Mouse (Mus musculus): ENCODE measurements at regions not wholly inside any gene's neighbourhood (a gene's known extent, or its start where the extent isn't known, plus 50 kb on each side); places are given as distances from the start of the nearest gene placed in this dataset.

GRCm38 (mm10) chr6:126398641-126399040 lies 136.6 kb downstream of the Kcna5 start:
- H3K4me3 ChIP-seq, result no peak overlapping the region
- no peaks in the 10 kb centered on the region for H3K36me3 ChIP-seq
- no peaks in the 10 kb centered on the region for H3K9me3 ChIP-seq
- no peaks in the 10 kb centered on the region; the same call in 1 of the 2 replicates for H3K4me1 ChIP-seq
- no peak overlapping the region for H3K27ac ChIP-seq
- 38% methylated on average over 2 of the region's 2 CpGs for WGBS
- H3K27me3 ChIP-seq (replicated peaks), result no peaks in the 10 kb centered on the region
- ATAC-seq (ENCODE audit: low FRiP score, low read depth), result no peak
- no peak overlapping the region for H3K4me2 ChIP-seq (replicated peaks)
- H3K9ac ChIP-seq, result no peak overlapping the region

GRCm38 (mm10) chr6:126395015-126395414 lies 140.2 kb downstream of the Kcna5 start:
- ATAC-seq (ENCODE audit: low FRiP score, low read depth), result no peak
- H3K27ac ChIP-seq, result no peak overlapping the region
- H3K9ac ChIP-seq, result no peak overlapping the region
- H3K4me1 ChIP-seq, result no peaks in the 10 kb centered on the region; the same call in 1 of the 2 replicates
- 79% methylated on average over 3 of the region's 3 CpGs for WGBS
- H3K36me3 ChIP-seq, result no peaks in the 10 kb centered on the region
- H3K4me2 ChIP-seq (replicated peaks), result no peak overlapping the region
- H3K4me3 ChIP-seq, result no peak overlapping the region
- H3K9me3 ChIP-seq, result no peaks in the 10 kb centered on the region
- H3K27me3 ChIP-seq (replicated peaks), result no peaks in the 10 kb centered on the region

DNA sequence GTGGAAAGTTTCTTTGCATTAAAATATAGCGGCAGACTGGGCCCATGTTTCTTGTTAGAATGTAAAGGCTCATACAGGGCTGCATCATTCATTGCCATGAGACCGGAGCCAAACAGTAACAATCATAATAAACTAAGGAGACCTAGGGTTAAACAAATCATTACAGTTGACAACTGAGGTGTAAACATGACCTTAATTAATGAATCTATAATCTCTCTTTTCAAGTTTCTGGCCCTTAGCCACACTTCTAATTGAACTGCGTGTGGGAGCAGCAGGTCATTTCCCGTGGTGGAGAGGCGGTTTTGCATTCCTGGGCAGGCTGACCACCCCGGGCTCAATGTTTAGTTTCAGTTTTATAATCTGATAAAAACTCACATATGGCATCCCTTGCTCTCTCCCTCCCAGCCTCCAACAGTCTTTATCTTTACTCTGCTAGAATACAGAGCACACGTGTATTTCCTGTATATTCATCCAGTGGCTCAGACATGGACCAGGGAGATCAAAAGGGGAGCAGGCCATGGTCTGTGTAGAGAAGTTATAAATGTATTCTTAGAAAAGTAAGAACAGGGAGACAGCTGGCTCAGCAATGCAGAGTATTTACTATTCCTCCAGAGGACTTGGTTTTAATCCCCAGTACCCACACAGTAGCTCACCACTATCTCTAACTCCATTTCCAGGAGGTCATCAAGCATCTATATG lies 141.0 kb downstream of the Kcna5 start:
- Histone ChIP-seq H3K9ac (no peak overlapping the region), H3K36me3 (no peaks in the 10 kb centered on the region), H3K4me3 (no peak overlapping the region), H3K27me3 (replicated peaks) (no peaks in the 10 kb centered on the region), H3K4me1 (no peaks in the 10 kb centered on the region; the same call in 1 of the 2 replicates), H3K4me2 (replicated peaks) (no peak overlapping the region), H3K9me3 (no peaks in the 10 kb centered on the region), H3K27ac (no peak overlapping the region)
- no peak for ATAC-seq (ENCODE audit: low FRiP score, low read depth)
- 78% methylated on average over 7 of the region's 7 CpGs for WGBS

DNA sequence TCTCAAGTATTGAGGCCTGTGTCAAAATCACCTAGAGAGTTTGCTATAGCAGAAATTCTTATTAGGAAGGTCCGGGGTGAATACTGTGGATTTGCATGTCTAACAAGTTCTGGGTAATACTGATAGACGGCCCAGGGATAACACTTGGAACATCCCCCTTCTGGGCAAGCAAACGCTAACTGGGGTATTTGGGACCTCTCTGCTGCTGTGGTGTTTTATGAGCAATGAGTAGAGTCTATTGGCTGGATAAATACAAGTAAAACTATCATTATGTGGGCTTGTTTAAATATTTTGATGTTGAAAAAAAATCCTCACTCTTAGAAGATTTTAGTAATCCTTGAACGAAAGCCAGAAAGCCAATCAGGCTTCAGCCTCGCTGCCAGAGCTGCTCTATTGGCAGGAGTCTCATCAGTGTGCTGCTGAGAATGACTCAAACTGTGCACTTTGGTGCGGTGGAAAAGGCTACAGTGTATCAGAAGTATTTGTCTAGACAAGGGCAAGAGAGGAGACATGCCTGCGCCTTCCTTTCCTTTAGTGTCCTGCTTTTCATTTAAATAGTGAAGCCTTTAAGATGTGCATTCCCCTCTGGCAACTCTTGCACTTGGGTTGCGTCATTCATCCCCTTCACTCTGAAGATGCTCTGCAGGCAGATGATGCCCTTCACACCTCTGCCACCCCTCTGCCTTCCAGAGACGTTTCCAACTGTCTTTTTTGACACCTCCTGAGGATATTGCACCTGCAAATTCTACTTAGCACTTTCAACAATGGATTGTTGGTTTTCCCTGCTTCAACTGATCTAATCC lies 150.8 kb downstream of the Kcna5 start:
- Histone ChIP-seq H3K4me3 (no peak overlapping the region), H3K4me1 (no peaks in the 10 kb centered on the region), H3K27ac (no peak overlapping the region), H3K27me3 (replicated peaks) (no peaks in the 10 kb centered on the region), H3K36me3 (no peaks in the 10 kb centered on the region), H3K9ac (no peak overlapping the region), H3K9me3 (no peaks in the 10 kb centered on the region), H3K4me2 (replicated peaks) (no peak overlapping the region)
- 69% methylated on average over 9 of the region's 9 CpGs for WGBS
- ATAC-seq (ENCODE audit: low FRiP score, low read depth), result no peak

DNA sequence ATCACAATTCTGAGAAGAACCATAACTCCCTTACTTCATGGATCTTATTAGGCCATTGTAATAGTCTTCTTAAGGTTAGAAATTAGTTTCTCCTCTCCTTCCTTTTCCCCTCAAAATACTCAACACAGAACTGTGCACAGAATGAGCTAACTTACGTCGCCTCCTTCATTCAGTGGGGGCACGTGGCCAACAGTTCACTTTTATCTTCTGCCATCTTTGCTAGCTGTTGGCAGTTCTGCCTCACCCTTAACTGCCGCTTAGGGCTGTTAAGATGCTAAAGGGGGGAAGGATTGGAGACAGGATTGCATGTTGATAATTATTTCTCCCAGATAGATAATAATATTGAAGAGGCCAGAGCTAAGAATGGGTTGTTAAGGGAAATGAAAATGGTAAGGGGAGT lies 158.0 kb downstream of the Kcna5 start:
- no peak overlapping the region for H3K9ac ChIP-seq
- H3K4me3 ChIP-seq, result no peak overlapping the region
- H3K4me1 ChIP-seq, result no peaks in the 10 kb centered on the region
- no peak for ATAC-seq (ENCODE audit: low FRiP score, low read depth)
- H3K27ac ChIP-seq, result no peak overlapping the region
- no peaks in the 10 kb centered on the region for H3K36me3 ChIP-seq
- no peaks in the 10 kb centered on the region for H3K9me3 ChIP-seq
- H3K4me2 ChIP-seq (replicated peaks), result no peak overlapping the region
- H3K27me3 ChIP-seq (replicated peaks), result no peaks in the 10 kb centered on the region
- WGBS, result 87% methylated on average over 4 of the region's 4 CpGs

DNA sequence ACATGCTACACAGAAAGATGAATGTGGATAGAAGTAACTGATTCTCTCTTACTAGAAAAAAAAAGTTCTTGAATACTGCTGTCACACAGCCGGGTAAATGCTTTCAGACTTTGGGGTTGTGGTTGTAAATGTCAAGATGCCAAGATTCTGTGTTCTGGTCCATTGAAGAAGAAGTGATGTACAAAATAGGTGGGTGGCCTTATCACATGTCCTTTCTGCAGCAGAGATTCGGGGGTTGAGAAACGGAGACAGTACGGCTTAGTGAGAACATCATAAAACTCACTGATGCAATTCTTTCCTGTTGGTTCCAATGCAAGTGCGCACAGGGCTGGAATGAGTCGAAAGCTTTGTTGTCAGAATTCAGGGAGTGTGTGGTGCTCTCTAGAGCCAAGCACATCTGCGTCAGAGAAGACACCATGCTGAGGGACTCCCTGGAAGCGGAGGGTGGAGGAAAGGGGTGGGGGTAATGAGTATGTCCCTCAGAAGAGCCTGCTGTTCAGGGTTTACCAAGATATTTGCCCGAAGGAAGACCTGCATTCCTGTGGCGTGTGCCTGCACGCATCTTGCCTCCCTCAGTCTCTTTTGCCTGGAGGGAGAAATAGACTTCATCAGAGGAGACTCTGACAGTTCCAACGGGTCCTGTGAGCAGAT lies 160.1 kb downstream of the Kcna5 start:
- no peak overlapping the region for H3K4me3 ChIP-seq
- no peak for ATAC-seq (ENCODE audit: low FRiP score, low read depth)
- H3K9me3 ChIP-seq, result no peaks in the 10 kb centered on the region
- H3K36me3 ChIP-seq, result no peaks in the 10 kb centered on the region
- no peak overlapping the region for H3K27ac ChIP-seq
- no peak overlapping the region for H3K9ac ChIP-seq
- H3K4me2 ChIP-seq (replicated peaks), result no peak overlapping the region
- no peaks in the 10 kb centered on the region for H3K4me1 ChIP-seq
- WGBS, result 61% methylated on average over 12 of the region's 12 CpGs
- no peaks in the 10 kb centered on the region for H3K27me3 ChIP-seq (replicated peaks)

DNA sequence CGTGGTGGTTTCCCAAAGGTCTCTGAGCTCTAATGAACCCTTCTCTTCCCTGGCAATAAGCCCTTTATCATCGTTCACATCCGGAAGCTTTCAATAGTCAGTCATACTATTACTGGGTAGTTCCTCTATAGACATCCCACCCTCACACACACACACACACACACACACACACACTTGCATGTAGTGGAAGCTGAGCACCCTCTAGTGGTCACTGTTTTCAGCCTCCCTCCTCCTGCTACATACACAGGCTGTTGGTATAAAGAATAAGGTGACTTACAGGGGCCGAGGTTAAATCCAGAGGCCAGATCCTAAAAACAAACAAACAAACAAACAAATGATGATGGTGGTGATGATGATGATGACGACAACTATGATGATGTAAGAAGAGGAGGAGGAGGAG lies 163.2 kb downstream of the Kcna5 start:
- H3K27ac ChIP-seq, result no peak overlapping the region
- H3K27me3 ChIP-seq (replicated peaks), result no peaks in the 10 kb centered on the region
- ATAC-seq (ENCODE audit: low FRiP score, low read depth), result 0 out of 2 replicates have a peak, but pooled peaks have one; percentile 48
- no peaks in the 10 kb centered on the region for H3K9me3 ChIP-seq
- no peak overlapping the region for H3K4me3 ChIP-seq
- no peak overlapping the region for H3K4me2 ChIP-seq (replicated peaks)
- no peaks in the 10 kb centered on the region for H3K36me3 ChIP-seq
- H3K4me1 ChIP-seq, result no peaks in the 10 kb centered on the region
- WGBS, result 69% methylated on average over 5 of the region's 5 CpGs
- no peak overlapping the region for H3K9ac ChIP-seq

- no peak overlapping the region for H3K27ac ChIP-seq
- H3K4me3 ChIP-seq, result no peak overlapping the region
- H3K27me3 ChIP-seq (replicated peaks), result no peaks in the 10 kb centered on the region
- H3K4me1 ChIP-seq, result no peaks in the 10 kb centered on the region
- H3K4me2 ChIP-seq (replicated peaks), result no peak overlapping the region
- 88% methylated on average over 2 of the region's 2 CpGs for WGBS
- no peak overlapping the region for H3K9ac ChIP-seq
- ATAC-seq (ENCODE audit: low FRiP score, low read depth), result no peak
- no peaks in the 10 kb centered on the region for H3K36me3 ChIP-seq
- H3K9me3 ChIP-seq, result no peaks in the 10 kb centered on the region
Measured at GRCm38 (mm10) chr6:126371489-126371888, 163.7 kb downstream of the Kcna5 start.

DNA sequence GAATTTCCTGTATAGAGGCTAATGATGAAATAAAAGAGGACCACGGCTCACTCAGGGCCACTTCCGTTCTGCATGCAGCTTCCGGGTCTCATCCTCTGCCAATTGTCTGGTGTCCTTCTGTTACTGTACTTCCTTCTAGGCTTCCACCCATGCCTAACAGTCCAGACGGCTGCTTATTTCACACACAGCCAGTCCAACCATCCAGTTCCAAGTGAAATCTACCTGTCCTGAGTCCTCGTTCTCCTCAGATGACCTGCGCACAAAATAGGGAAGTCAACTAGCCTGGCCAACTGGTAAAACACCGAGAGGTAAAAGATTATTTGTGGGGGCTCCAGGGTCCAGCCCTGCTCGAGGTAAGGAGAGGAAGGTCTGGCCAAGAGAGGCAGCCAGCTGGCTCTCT lies 169.7 kb downstream of the Kcna5 start:
- no peak overlapping the region for H3K27ac ChIP-seq
- H3K27me3 ChIP-seq (replicated peaks), result no peaks in the 10 kb centered on the region
- no peaks in the 10 kb centered on the region for H3K9me3 ChIP-seq
- WGBS, result 92% methylated on average over 8 of the region's 8 CpGs
- no peak overlapping the region for H3K9ac ChIP-seq
- no peak overlapping the region for H3K4me3 ChIP-seq
- H3K4me2 ChIP-seq (replicated peaks), result no peak overlapping the region
- H3K4me1 ChIP-seq, result no peaks in the 10 kb centered on the region
- no peaks in the 10 kb centered on the region for H3K36me3 ChIP-seq
- no peak for ATAC-seq (ENCODE audit: low FRiP score, low read depth)

DNA sequence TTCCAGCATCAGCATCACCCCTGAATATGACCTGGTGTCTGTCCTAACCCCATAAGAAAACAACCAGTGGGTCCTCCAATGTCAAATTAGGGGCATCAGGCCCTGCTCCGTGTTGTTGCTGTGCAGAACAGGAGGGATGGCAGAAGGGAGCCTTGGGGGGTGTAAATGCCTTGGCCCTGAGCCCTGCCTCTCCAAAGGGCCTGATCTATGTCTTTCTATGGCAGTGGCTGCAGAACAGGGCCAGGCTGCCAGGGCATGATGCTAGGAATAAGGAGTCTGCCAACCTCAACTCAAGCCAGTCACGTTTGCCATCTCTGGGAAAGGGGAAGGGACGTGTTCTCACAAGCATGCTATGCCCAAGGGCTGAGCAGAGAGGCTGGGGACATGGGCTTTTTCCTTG lies 172.9 kb downstream of the Kcna5 start:
- Histone ChIP-seq H3K9ac (no peak overlapping the region), H3K4me1 (no peaks in the 10 kb centered on the region), H3K9me3 (no peaks in the 10 kb centered on the region), H3K27ac (no peak overlapping the region), H3K4me3 (no peak overlapping the region), H3K36me3 (no peaks in the 10 kb centered on the region), H3K27me3 (replicated peaks) (no peaks in the 10 kb centered on the region), H3K4me2 (replicated peaks) (no peak overlapping the region)
- no peak for ATAC-seq (ENCODE audit: low FRiP score, low read depth)
- 71% methylated on average over 3 of the region's 3 CpGs for WGBS

- Histone ChIP-seq H3K9ac (no peak overlapping the region), H3K27ac (no peak overlapping the region), H3K4me2 (replicated peaks) (no peak overlapping the region), H3K9me3 (no peaks in the 10 kb centered on the region), H3K36me3 (no peaks in the 10 kb centered on the region), H3K27me3 (replicated peaks) (no peaks in the 10 kb centered on the region), H3K4me1 (no peaks in the 10 kb centered on the region), H3K4me3 (no peak overlapping the region)
- 53% methylated on average over 2 of the region's 2 CpGs for WGBS
- no peak for ATAC-seq (ENCODE audit: low FRiP score, low read depth)
Measured at GRCm38 (mm10) chr6:126353346-126353745, 181.9 kb downstream of the Kcna5 start.

- Histone ChIP-seq H3K4me3 (no peak overlapping the region), H3K36me3 (no peaks in the 10 kb centered on the region), H3K27ac (no peak overlapping the region), H3K4me2 (replicated peaks) (no peak overlapping the region), H3K27me3 (replicated peaks) (no peaks in the 10 kb centered on the region), H3K9ac (no peak overlapping the region), H3K4me1 (no peaks in the 10 kb centered on the region), H3K9me3 (no peaks in the 10 kb centered on the region)
- no peak for ATAC-seq (ENCODE audit: low FRiP score, low read depth)
- 70% methylated on average over 2 of the region's 2 CpGs for WGBS
Measured at GRCm38 (mm10) chr6:126350476-126350875, 183.8 kb upstream of the Ntf3 start.

All from neural tube, embryonic 12.5 days (tissue).